Mouse (Mus musculus) hindbrain, embryonic 11.5 days (tissue): Measurements from ENCODE around the gene Stat6. TPM values are rescaled to one million over a fixed set of nuclear protein-coding genes. Genes with fewer than 3 reads are reported as not detected.

ENCODE experiments used
- ATAC-seq: fragments of 200-750 bp; cut with Nextera tagmentation; 2 replicates; pipeline ENCODE4 v1.8.0; 2017; ENCODE audit warnings: mild to moderate bottlenecking, moderate TSS enrichment, moderate library complexity; ENCODE audit not compliant: low FRiP score
- DNase-seq: peaks from one replicate; pipeline ENCODE4 v3.0.0-alpha.2; 2015; ENCODE audit warnings: low spot score
- H3K27ac ChIP-seq: fragments of 300-500 bp; sonication (generic); 2 replicates; pipeline ENCODE4 v1.5.1; 2014; ENCODE audit warnings: mild to moderate bottlenecking, low read depth, low read length
- H3K27me3 ChIP-seq: fragments of 300-500 bp; sonication (generic); 2 replicates; pipeline ENCODE4 v1.6.1; 2014; ENCODE audit warnings: mild to moderate bottlenecking, low read length, moderate library complexity, mixed read lengths; ENCODE audit not compliant: control insufficient read depth, insufficient read depth
- H3K36me3 ChIP-seq: fragments of 300-500 bp; sonication (generic); 2 replicates; pipeline ENCODE4 v1.6.1; 2014; ENCODE audit warnings: mild to moderate bottlenecking, low read length, moderate library complexity, mixed read lengths; ENCODE audit not compliant: control insufficient read depth, insufficient read depth
- H3K4me1 ChIP-seq: fragments of 300-500 bp; sonication (generic); replicated peaks from 2 replicates; pipeline ENCODE4 v1.6.1; 2014; ENCODE audit warnings: low read length, mixed read lengths; ENCODE audit not compliant: control insufficient read depth, insufficient read depth
- H3K4me2 ChIP-seq: fragments of 300-500 bp; sonication (generic); replicated peaks from 2 replicates; pipeline ENCODE4 v1.6.1; 2014; ENCODE audit warnings: mild to moderate bottlenecking, low read depth, low read length
- H3K4me3 ChIP-seq: fragments of 300-500 bp; sonication (generic); 2 replicates; pipeline ENCODE4 v1.5.1; 2014; ENCODE audit warnings: low read depth, low read length
- H3K9ac ChIP-seq: fragments of 300-500 bp; sonication (generic); 2 replicates; pipeline ENCODE4 v1.6.1; 2014; ENCODE audit warnings: low read depth, low read length
- H3K9me3 ChIP-seq: fragments of 300-500 bp; sonication (generic); 2 replicates; pipeline ENCODE4 v1.6.1; 2016; ENCODE audit warnings: low read length; ENCODE audit not compliant: control insufficient read depth
- WGBS: fragments of 180-500 bp; shearing (Covaris S2); extraction: QIAGEN DNeasy Blood & Tissue Kit; methylation state at CpG from one replicate; pipeline ENCODE4 v1.1.7; 2014; 5-methylcytosine and 5-hydroxymethylcytosine counted together
- polyA plus RNA-seq: library from polyadenylated mRNA; unstranded; fragments of >200 nt; fragmentation: Nextera tagmentation; extraction: Ambion mirVana; gene quantifications from 2 replicates; pipeline ENCODE4 v1.2.1, GENCODE M21; 2014

The Stat6 gene
- polyA plus RNA-seq, 1 experiment from 2014 or later = 6.9 TPM

- Histone ChIP-seq H3K27ac (no peak within 1 kb of the TSS), H3K4me3 (no peak within 1 kb of the TSS), H3K9ac (no peak within 1 kb of the TSS), H3K9me3 (no peaks in the 10 kb centered on the region), H3K36me3 (no peaks in the 10 kb centered on the region), H3K4me1 (no peaks in the 10 kb centered on the region), H3K4me2 (no peak within 1 kb of the TSS), H3K27me3 (no peaks in the 10 kb centered on the region)
- DNase-seq (no peak), ATAC-seq (no peak)
- WGBS = 57% methylated on average over 2 of the region's 2 CpGs
Observed at GRCm38 (mm10) chr10:127704766-127705220, 62.0 kb downstream of the Stat6 start, which contains the start of gene Myo1a. TSS of gene Myo1a (plus strand) at chr10:127705170.

GRCm38 (mm10) chr10:127705783-127706182, 63.0 kb downstream of the Stat6 start:
- Histone ChIP-seq H3K36me3 (no peaks in the 10 kb centered on the region), H3K27me3 (no peaks in the 10 kb centered on the region), H3K9ac (no peak overlapping the region), H3K27ac (no peak overlapping the region), H3K4me3 (no peak overlapping the region), H3K9me3 (no peaks in the 10 kb centered on the region), H3K4me2 (no peak overlapping the region), H3K4me1 (no peaks in the 10 kb centered on the region)
- no peak for DNase-seq
- WGBS = 91% methylated on average over 4 of the region's 4 CpGs
- no peak for ATAC-seq

DNA sequence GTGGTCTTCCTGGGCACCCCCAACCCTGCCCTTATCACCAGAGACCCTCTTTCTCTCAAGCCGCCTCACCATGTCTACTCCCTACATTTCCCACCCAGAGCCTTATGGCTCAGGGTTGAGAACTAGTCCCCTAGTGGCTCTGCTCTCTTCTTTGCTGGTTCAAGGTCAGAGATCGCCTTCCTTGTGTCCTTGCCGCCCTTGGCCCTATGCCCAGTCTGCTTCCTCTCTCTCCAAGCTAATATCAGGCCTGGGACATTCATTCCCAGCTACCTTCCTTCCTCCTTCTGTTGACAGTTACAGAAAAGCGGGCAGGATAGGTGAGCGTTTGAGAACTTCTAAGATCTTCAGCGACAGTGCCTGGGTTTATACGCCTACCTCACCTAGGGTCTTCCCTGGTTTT, 64.9 kb downstream of the Stat6 start:
- Histone ChIP-seq H3K9ac (no peak overlapping the region), H3K36me3 (no peaks in the 10 kb centered on the region), H3K9me3 (no peaks in the 10 kb centered on the region), H3K27ac (no peak overlapping the region), H3K27me3 (no peaks in the 10 kb centered on the region), H3K4me1 (no peaks in the 10 kb centered on the region), H3K4me2 (no peak overlapping the region), H3K4me3 (no peak overlapping the region)
- ATAC-seq = no peak
- no peak for DNase-seq
- 90% methylated on average over 7 of the region's 7 CpGs for WGBS

GRCm38 (mm10) chr10:127708850-127709370, 66.1 kb downstream of the Stat6 start:
- DNase-seq = no peak
- 84% methylated on average over 3 of the region's 3 CpGs for WGBS
- Histone ChIP-seq H3K27ac (no peak overlapping the region), H3K27me3 (no peaks in the 10 kb centered on the region), H3K9me3 (no peaks in the 10 kb centered on the region), H3K36me3 (no peaks in the 10 kb centered on the region), H3K4me2 (no peak overlapping the region), H3K4me1 (no peaks in the 10 kb centered on the region), H3K9ac (no peak overlapping the region), H3K4me3 (no peak overlapping the region)
- no peak for ATAC-seq

DNA sequence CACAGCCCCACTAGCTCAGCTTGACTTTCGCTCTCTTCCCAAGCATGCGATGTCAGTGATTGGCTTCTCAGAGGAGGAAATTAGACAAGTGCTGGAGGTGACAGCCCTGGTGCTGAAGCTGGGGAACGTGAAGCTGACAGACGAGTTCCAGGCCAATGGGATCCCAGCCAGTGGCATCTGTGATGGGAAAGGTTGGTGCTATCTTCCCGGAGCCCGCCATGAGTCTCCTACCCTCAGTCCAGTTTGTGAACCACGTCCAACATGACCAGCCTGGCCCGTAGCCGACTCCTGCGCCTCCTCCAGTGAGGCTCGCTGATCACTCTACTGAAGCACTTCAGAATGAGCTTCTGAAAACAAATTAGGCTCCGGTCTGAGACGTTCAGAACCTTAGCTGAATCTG, 67.5 kb downstream of the Stat6 start:
- 84% methylated on average over 13 of the region's 13 CpGs for WGBS
- Histone ChIP-seq H3K36me3 (no peaks in the 10 kb centered on the region), H3K27ac (no peak overlapping the region), H3K4me1 (no peaks in the 10 kb centered on the region), H3K9ac (no peak overlapping the region), H3K4me2 (no peak overlapping the region), H3K4me3 (no peak overlapping the region), H3K9me3 (no peaks in the 10 kb centered on the region), H3K27me3 (no peaks in the 10 kb centered on the region)
- DNase-seq (no peak), ATAC-seq (no peak)

Other genes with a start within 250 kb of the Stat6 start
- gene Stac3, start 141.3 kb upstream of the Stat6 start, polyA plus RNA-seq = 0.36 and 0.43 TPM in 2 replicates
- gene Ndufa4l2, start 128.0 kb upstream of the Stat6 start, polyA plus RNA-seq = 6.5 and 7.0 TPM in 2 replicates
- gene Shmt2, start 120.5 kb upstream of the Stat6 start, polyA plus RNA-seq = 70.3 and 70.4 TPM in 2 replicates
- 54.5 and 59.8 TPM in 2 replicates for gene Nxph4, start 108.4 kb upstream of the Stat6 start, polyA plus RNA-seq
- gene Lrp1, start 21.8 kb upstream of the Stat6 start, polyA plus RNA-seq = 66.3 and 67.1 TPM in 2 replicates
- 8.6 and 9.3 TPM in 2 replicates for gene Nemp1, start 23.9 kb downstream of the Stat6 start, polyA plus RNA-seq
- 4.3 and 4.9 TPM in 2 replicates for gene Nab2, start 25.6 kb downstream of the Stat6 start, polyA plus RNA-seq
- gene Myo1a, start 62.2 kb downstream of the Stat6 start, polyA plus RNA-seq = 0.45 and 0.57 TPM in 2 replicates
- gene Tac2, start 81.5 kb downstream of the Stat6 start, polyA plus RNA-seq = not detected in 2 replicates
- gene Zbtb39, start 96.6 kb downstream of the Stat6 start, polyA plus RNA-seq = 7.2 and 9.3 TPM in 2 replicates
- 0.25 and 0.63 TPM in 2 replicates for gene Gpr182, start 108.7 kb downstream of the Stat6 start, polyA plus RNA-seq
- gene Rdh1, start 116.7 kb downstream of the Stat6 start, polyA plus RNA-seq = 0.05 TPM in 1 of 2 replicates, not detected in the other
- gene Rdh16f1, start 116.8 kb downstream of the Stat6 start, polyA plus RNA-seq = not detected in 2 replicates
- 0.06 TPM in 1 of 2 replicates, not detected in the other for gene Rdh9, start 133.4 kb downstream of the Stat6 start, polyA plus RNA-seq
- gene Rdh16, start 158.2 kb downstream of the Stat6 start, polyA plus RNA-seq = 0.06 TPM in 1 of 2 replicates, not detected in the other
- not detected in 2 replicates for gene Rdh19, start 206.9 kb downstream of the Stat6 start, polyA plus RNA-seq
- not detected in 2 replicates for gene Rdh16f2, start 223.5 kb downstream of the Stat6 start, polyA plus RNA-seq
- gene Rdh7, start 245.8 kb downstream of the Stat6 start, polyA plus RNA-seq = not detected in 2 replicates